Mouse (Mus musculus) cerebral cortex, adult 2 months (tissue): ENCODE measurements around the gene Olfr1133.

Experiments
- WGBS: fragments of 180-500 bp; shearing (Covaris S2); methylation state at CpG from one replicate; pipeline ENCODE4 v1.1.7; 2018; 5-methylcytosine and 5-hydroxymethylcytosine counted together

Gene Olfr1133

DNA sequence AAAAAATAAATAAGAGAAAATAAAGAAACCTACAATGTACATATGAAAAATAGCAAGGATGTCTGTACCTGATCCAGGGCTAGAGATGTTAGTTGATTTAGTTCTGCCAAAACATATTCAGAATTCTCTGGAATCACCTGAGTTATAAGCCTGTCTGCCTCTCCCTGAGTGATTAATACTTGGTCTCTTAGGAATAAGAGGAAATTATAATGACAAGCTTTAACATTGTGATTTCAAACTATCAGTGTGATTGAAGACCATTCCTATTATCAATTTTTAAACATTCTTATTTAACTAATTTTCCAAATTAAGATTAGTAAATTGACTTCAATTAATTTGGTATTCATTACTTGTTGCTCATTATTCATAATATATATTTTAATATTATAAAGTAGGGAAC, at the start of gene Olfr1133:
TSS of gene Olfr1133 (minus strand) at position 101 of the 400 bp plus-strand sequence.

GRCm38 (mm10) chr2:87693847-87694246, 46.7 kb upstream of the Olfr1133 start, which contains the start of gene Olfr1136:
TSS of gene Olfr1136 (minus strand) at chr2:87693947.

DNA sequence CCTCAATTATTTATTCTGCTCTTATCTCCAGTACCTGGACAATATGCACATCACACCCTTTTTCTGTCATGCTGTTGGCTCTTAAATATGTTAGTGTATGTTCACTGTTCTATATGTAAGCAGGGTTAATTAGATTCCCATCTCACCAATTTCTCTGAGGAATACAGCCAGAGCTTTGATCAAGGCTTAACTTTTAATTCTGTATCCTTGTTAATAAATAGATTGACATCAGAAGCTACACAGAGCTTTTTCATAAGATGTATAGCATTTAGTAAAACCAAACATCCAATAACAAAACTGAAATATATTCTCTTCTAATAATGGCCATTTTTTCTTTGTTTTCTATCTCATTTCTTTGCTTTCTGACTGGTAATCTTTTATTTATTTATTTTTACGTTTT, 26.4 kb upstream of the Olfr1133 start, which contains the start of gene Olfr1135:
TSS of gene Olfr1135 (minus strand) at position 101 of the 400 bp plus-strand sequence.
- 15% methylated on average over 1 of the region's 1 CpGs for WGBS

- WGBS, result 83% methylated on average over 2 of the region's 2 CpGs
Observed at GRCm38 (mm10) chr2:87658360-87658759, 11.2 kb upstream of the Olfr1133 start, which contains the start of gene Olfr1134. TSS of gene Olfr1134 (minus strand) at chr2:87658460.

DNA sequence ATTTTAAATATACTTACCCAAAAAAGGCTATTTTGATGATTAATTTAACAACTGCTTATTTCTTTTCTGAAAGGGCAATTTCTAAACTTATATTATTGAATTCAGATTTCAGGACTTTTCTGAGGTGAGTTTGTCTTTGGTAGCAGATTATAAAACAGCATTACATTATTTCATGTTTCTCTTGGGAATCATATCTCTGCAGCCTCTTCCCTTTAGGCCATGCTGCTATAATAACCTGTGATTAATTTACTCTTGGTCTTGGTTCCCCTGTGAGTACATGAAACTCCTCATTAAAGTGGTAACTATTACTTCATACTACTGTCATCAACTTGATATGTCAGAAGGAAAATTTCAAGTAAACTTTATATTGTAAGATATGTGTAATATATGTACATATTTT, 9.7 kb downstream of the Olfr1133 start, which contains the start of gene Olfr1132:
TSS of gene Olfr1132 (minus strand) at position 101 of the 400 bp plus-strand sequence.

DNA sequence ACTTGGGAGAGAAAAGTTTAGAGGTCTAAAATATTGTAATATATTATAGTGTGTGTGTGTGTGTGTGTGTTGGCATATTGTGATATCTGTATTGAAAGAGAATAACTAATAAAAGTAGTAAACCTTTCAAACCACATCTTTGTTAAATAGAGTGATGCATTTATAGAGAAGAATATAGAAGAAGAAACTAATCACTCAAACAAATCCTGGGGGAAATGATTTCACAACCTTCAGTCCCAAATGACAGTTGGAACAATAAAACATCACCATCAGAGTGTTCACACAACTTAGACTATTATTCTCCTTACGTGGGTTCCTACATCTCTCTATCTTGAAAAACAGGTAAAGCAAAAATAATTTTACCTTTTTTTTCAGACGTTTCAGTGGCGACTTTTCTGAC, 20.4 kb downstream of the Olfr1133 start, which contains the start of gene Olfr1131:
TSS of gene Olfr1131 (plus strand) at position 301 of the 400 bp plus-strand sequence.
- 74% methylated on average over 3 of the region's 3 CpGs for WGBS

GRCm38 (mm10) chr2:87605912-87606311, 41.3 kb downstream of the Olfr1133 start, which contains the start of gene Olfr1130:
TSS of gene Olfr1130 (plus strand) at chr2:87606212.

